Mouse (Mus musculus) cerebellum, adult 11-12 months (tissue): ENCODE results near the gene Tgfa.

Source experiments
- DNase-seq: peaks from one replicate; pipeline ENCODE4 v3.0.0; 2022

Gene Tgfa

GRCm38 (mm10) chr6:86298961-86299360 lies 103.9 kb downstream of the Tgfa start:
- no peak for DNase-seq

GRCm38 (mm10) chr6:86299381-86299780 lies 104.4 kb downstream of the Tgfa start:
- DNase-seq: no peak

GRCm38 (mm10) chr6:86305680-86306079 lies 110.7 kb downstream of the Tgfa start:
- DNase-seq: no peak

- DNase-seq: no peak
Measured at GRCm38 (mm10) chr6:86314011-86314410, 119.0 kb downstream of the Tgfa start.

- no peak for DNase-seq
Measured at GRCm38 (mm10) chr6:86317066-86317465, 122.0 kb downstream of the Tgfa start.

DNA sequence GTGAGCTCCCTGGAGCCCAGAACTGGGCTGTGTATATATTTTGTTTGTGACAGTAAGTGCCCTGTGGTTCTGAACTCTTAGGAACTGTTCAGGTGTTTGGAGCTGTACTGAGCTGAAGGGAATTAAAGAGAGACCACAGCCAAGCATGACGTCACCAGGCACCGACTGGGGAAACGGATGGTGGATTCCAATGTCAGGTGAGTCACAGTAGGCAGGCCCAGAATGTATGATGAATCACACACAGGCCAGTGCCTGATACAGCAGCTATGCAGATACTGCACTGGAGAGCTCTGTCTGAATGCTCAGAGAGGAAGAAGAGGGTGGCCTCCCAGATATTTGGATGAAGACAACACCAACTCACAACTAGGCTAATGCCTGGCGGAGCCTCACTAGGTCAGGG lies 123.8 kb downstream of the Tgfa start:
- DNase-seq: peak; percentile 11

- no peak for DNase-seq
Measured at GRCm38 (mm10) chr6:86322031-86322563, 127.1 kb downstream of the Tgfa start.

GRCm38 (mm10) chr6:86322991-86323390 lies 128.0 kb downstream of the Tgfa start:
- DNase-seq: no peak

GRCm38 (mm10) chr6:86324400-86324799 lies 129.4 kb downstream of the Tgfa start:
- DNase-seq: no peak
